Mouse (Mus musculus): ENCODE measurements at regions not wholly inside any gene's neighbourhood (a gene's known extent, or its start where the extent isn't known, plus 50 kb on each side); places are given as distances from the start of the nearest gene placed in this dataset.

DNA sequence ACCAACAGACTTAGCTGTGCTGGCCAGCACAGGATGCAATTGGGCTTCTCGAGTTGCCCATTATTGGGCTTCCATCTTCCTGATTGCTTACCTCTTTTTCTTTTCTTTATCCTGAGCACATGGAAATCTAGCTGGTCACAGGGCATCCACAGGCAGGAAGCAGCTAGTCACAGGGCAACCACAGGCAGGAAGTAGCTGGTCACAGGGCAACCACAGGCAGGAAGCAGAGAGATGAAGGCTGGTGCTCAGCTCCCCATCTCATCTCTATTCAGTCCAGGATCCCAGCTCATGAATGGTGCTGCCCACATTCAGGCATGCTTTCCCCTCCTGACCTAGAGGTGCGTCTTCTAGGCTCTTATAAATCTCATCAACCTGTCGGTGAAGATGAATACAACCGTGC, 146.8 kb upstream of the Slc35f3 start:
- no peaks in the 10 kb centered on the region for H3K27me3 ChIP-seq (ENCODE audit: control insufficient read depth, insufficient read depth, low read length)
- no peak overlapping the region for H3K4me3 ChIP-seq (ENCODE audit: low read depth, low read length)
- H3K4me2 ChIP-seq (ENCODE audit: low read depth, low read length) = no peak overlapping the region
- whole genome bisulfite sequencing = 79% methylated on average over 4 of the region's 4 CpGs
- no peak overlapping the region for H3K27ac ChIP-seq (ENCODE audit: low read depth, low read length)
- H3K36me3 ChIP-seq (ENCODE audit: control insufficient read depth, insufficient read depth, low read length) = no peaks in the 10 kb centered on the region
- no peaks in the 10 kb centered on the region for H3K4me1 ChIP-seq (ENCODE audit: control insufficient read depth, insufficient read depth, low read length)
- no peak overlapping the region for H3K9ac ChIP-seq (replicated peaks; ENCODE audit: low read depth, low read length)
- ATAC-seq (ENCODE audit: low read depth) = no peak
- no peaks in the 10 kb centered on the region for H3K9me3 ChIP-seq (ENCODE audit: control insufficient read depth, low read length)

DNA sequence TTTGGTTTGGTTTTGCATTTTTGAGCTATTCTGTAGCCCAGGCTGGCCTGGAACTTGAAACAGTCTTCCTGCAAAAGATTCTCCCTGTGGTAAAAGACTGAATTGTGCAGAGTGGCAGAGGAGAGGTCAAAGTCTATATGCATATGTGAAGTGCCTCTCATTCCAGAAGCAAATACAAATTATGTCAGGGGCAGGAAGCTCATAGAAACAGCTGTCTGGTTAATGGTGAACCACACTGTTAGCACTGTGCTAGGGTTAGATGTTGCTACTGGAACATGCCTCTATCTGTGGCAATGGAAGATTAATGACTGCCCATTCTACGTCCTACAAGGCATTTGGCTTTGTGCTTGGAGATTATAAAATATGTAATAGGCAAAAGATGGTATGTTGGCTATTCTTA, 144.4 kb upstream of the Slc35f3 start:
- WGBS = 52% methylated on average over 1 of the region's 1 CpGs
- Histone ChIP-seq H3K4me3 (ENCODE audit: low read depth, low read length) (no peak overlapping the region), H3K27ac (ENCODE audit: low read depth, low read length) (no peak overlapping the region), H3K4me2 (ENCODE audit: low read depth, low read length) (no peak overlapping the region), H3K9me3 (ENCODE audit: control insufficient read depth, low read length) (no peaks in the 10 kb centered on the region), H3K9ac (replicated peaks; ENCODE audit: low read depth, low read length) (no peak overlapping the region), H3K4me1 (ENCODE audit: control insufficient read depth, insufficient read depth, low read length) (no peaks in the 10 kb centered on the region), H3K36me3 (ENCODE audit: control insufficient read depth, insufficient read depth, low read length) (no peaks in the 10 kb centered on the region), H3K27me3 (ENCODE audit: control insufficient read depth, insufficient read depth, low read length) (no peaks in the 10 kb centered on the region)
- ATAC-seq (ENCODE audit: low read depth) = no peak

DNA sequence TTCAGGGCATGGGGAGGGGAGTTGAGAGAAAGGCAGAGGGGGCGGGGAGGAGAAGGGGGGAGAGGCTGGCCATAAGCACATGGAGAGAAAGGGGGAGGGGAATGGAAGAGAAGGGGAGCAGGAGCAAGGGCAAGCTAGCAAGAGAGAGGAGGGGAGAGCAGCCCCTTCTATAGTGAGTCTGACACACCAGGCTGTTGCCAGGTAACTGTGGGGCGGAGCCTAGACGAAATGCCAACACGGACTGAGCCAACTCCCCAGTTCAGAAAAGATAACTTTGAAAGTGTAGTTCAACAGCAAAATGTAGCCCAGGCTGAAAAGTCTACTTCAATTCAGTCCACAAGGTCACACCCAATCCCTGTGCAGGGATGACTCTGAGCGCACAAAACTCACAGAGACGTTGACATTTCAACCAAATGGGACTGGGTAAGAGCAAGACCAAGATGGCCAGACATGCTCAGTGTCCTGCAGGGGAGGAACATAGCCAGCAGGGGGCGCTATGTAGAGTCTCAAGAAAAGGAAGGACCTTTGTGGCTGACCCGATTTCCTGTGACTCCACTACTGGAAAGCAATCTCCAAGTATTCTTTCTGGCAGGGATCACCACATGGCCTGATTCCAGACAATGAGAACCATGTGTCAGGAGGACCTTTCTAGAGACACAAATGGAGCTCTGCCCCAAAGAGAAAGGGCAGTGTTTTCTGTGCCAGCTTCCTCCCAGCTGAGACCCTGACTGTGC, 140.7 kb upstream of the Slc35f3 start:
- WGBS = 73% methylated on average over 8 of the region's 8 CpGs
- Histone ChIP-seq H3K4me1 (ENCODE audit: control insufficient read depth, insufficient read depth, low read length) (no peaks in the 10 kb centered on the region), H3K36me3 (ENCODE audit: control insufficient read depth, insufficient read depth, low read length) (no peaks in the 10 kb centered on the region), H3K27ac (ENCODE audit: low read depth, low read length) (no peak overlapping the region), H3K27me3 (ENCODE audit: control insufficient read depth, insufficient read depth, low read length) (no peaks in the 10 kb centered on the region), H3K4me3 (ENCODE audit: low read depth, low read length) (no peak overlapping the region), H3K9ac (replicated peaks; ENCODE audit: low read depth, low read length) (no peak overlapping the region), H3K4me2 (ENCODE audit: low read depth, low read length) (no peak overlapping the region), H3K9me3 (ENCODE audit: control insufficient read depth, low read length) (no peaks in the 10 kb centered on the region)
- no peak for ATAC-seq (ENCODE audit: low read depth)

DNA sequence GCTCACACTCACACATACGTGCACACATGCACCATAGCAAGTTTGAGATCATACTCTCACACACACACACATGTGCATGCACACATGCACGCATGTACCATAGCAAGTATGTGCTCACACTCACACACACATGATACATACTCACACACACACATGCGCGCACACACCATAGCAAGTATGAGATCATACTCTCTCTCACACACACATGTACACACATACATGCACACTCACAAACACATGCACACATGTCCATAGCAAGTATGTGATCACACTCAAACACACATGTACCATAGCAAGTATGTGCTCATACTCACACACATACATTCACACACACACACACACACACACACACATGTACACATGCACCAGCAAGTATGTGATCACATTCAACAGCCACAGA, 138.9 kb upstream of the Slc35f3 start:
- no peaks in the 10 kb centered on the region for H3K9me3 ChIP-seq (ENCODE audit: control insufficient read depth, low read length)
- H3K27me3 ChIP-seq (ENCODE audit: control insufficient read depth, insufficient read depth, low read length) = no peaks in the 10 kb centered on the region
- no peak overlapping the region for H3K4me3 ChIP-seq (ENCODE audit: low read depth, low read length)
- H3K4me2 ChIP-seq (ENCODE audit: low read depth, low read length) = no peak overlapping the region
- 95% methylated on average over 4 of the region's 4 CpGs for WGBS
- no peak overlapping the region for H3K9ac ChIP-seq (replicated peaks; ENCODE audit: low read depth, low read length)
- no peaks in the 10 kb centered on the region for H3K36me3 ChIP-seq (ENCODE audit: control insufficient read depth, insufficient read depth, low read length)
- ATAC-seq (ENCODE audit: low read depth) = no peak
- H3K4me1 ChIP-seq (ENCODE audit: control insufficient read depth, insufficient read depth, low read length) = no peaks in the 10 kb centered on the region
- no peak overlapping the region for H3K27ac ChIP-seq (ENCODE audit: low read depth, low read length)

DNA sequence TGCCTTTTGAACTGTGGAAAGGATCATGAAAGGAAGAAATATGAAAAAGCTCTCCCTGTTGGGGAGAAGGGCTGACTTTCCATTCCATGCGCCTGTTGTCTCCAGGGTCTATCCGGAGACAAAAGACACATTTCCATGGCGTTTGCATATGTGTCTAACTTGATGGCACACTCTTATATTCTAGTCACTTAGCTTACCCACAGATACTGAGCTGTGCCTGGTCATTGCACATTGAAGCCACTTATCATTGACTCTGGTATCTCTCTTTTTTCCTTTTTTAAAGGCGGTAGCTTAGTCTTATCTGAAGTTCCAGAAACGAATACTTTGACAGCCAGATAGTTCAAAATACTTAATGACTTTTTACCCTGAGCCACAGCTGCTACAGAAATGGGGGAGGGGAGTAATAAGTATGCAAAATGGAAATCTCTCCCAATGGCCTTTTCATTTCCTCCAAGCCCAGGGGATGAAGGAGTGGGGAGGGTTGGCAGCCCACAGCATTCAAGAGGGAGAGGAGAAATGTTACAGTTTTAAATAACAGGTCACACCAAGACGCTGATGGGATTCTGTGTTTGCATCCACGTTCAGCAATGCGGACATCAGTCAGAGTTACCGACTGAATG, 137.9 kb upstream of the Slc35f3 start:
- WGBS = 41% methylated on average over 9 of the region's 9 CpGs
- Histone ChIP-seq H3K4me1 (ENCODE audit: control insufficient read depth, insufficient read depth, low read length) (peaks cover 1% of the 10 kb centered on the region), H3K9ac (replicated peaks; ENCODE audit: low read depth, low read length) (no peak overlapping the region), H3K36me3 (ENCODE audit: control insufficient read depth, insufficient read depth, low read length) (no peaks in the 10 kb centered on the region), H3K27ac (ENCODE audit: low read depth, low read length) (no peak overlapping the region), H3K9me3 (ENCODE audit: control insufficient read depth, low read length) (no peaks in the 10 kb centered on the region), H3K27me3 (ENCODE audit: control insufficient read depth, insufficient read depth, low read length) (no peaks in the 10 kb centered on the region), H3K4me2 (ENCODE audit: low read depth, low read length) (no peak overlapping the region), H3K4me3 (ENCODE audit: low read depth, low read length) (no peak overlapping the region)
- no peak for ATAC-seq (ENCODE audit: low read depth)

DNA sequence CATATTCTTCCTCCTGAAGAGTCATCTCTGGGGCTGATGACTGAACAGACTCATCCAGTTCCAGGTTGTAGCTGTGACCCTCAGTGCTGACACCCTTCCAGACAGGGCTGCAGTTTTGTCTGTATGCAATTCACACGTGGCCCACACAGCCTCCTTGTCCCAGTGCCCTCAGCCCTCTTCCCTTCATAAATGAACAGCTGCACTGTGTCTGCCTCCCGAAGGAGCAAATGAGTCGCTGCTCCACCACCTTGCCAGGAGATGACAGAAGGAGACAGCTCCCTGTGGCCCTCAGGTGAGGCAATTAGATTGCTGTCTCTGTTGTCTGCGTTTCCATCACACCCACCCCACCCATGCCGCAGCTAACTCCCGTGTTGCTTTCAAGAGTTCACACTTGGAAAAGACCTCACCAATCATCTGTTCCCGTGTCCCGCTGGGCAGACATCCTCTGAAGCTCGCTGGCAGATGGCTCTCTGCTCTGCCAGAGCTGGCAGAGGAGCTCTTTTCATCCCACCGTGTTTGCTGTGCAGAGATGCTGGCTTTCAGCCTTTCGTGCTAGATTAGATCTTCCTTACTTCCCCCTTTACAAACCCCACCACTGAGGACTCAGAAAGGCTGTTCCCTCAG, 135.5 kb upstream of the Slc35f3 start:
- Histone ChIP-seq H3K27ac (ENCODE audit: low read depth, low read length) (no peak overlapping the region), H3K27me3 (ENCODE audit: control insufficient read depth, insufficient read depth, low read length) (no peaks in the 10 kb centered on the region), H3K4me2 (ENCODE audit: low read depth, low read length) (no peak overlapping the region), H3K9me3 (ENCODE audit: control insufficient read depth, low read length) (no peaks in the 10 kb centered on the region), H3K4me1 (ENCODE audit: control insufficient read depth, insufficient read depth, low read length) (peaks cover 8% of the 10 kb centered on the region), H3K9ac (replicated peaks; ENCODE audit: low read depth, low read length) (no peak overlapping the region), H3K36me3 (ENCODE audit: control insufficient read depth, insufficient read depth, low read length) (no peaks in the 10 kb centered on the region), H3K4me3 (ENCODE audit: low read depth, low read length) (no peak overlapping the region)
- no peak for ATAC-seq (ENCODE audit: low read depth)
- 36% methylated on average over 11 of the region's 11 CpGs for WGBS

DNA sequence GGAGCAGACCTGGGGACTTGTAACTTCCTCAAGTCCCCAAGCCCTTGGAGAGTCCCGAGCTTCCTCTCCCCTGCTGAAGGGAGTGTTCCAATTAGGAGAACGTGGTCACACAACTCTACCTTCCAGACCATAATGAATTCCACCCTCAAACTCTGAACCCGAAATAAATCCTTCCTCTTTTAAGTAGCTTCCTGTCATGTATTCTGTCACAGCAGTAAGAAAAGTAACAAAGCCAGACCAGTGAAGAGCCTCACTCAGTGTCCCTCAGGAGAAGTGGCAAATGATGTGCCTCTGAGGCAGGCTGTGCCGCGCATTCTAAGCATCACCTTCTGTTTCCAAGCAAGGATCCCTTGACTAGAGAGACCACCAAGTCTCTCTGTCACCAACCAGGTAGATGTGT, 134.4 kb upstream of the Slc35f3 start:
- H3K4me2 ChIP-seq (ENCODE audit: low read depth, low read length) = no peak overlapping the region
- H3K9me3 ChIP-seq (ENCODE audit: control insufficient read depth, low read length) = no peaks in the 10 kb centered on the region
- H3K27me3 ChIP-seq (ENCODE audit: control insufficient read depth, insufficient read depth, low read length) = no peaks in the 10 kb centered on the region
- no peak overlapping the region for H3K9ac ChIP-seq (replicated peaks; ENCODE audit: low read depth, low read length)
- H3K4me3 ChIP-seq (ENCODE audit: low read depth, low read length) = no peak overlapping the region
- ATAC-seq (ENCODE audit: low read depth) = no peak
- H3K27ac ChIP-seq (ENCODE audit: low read depth, low read length) = no peak overlapping the region
- no peaks in the 10 kb centered on the region for H3K36me3 ChIP-seq (ENCODE audit: control insufficient read depth, insufficient read depth, low read length)
- WGBS = 73% methylated on average over 5 of the region's 5 CpGs
- H3K4me1 ChIP-seq (ENCODE audit: control insufficient read depth, insufficient read depth, low read length) = peaks cover 8% of the 10 kb centered on the region

DNA sequence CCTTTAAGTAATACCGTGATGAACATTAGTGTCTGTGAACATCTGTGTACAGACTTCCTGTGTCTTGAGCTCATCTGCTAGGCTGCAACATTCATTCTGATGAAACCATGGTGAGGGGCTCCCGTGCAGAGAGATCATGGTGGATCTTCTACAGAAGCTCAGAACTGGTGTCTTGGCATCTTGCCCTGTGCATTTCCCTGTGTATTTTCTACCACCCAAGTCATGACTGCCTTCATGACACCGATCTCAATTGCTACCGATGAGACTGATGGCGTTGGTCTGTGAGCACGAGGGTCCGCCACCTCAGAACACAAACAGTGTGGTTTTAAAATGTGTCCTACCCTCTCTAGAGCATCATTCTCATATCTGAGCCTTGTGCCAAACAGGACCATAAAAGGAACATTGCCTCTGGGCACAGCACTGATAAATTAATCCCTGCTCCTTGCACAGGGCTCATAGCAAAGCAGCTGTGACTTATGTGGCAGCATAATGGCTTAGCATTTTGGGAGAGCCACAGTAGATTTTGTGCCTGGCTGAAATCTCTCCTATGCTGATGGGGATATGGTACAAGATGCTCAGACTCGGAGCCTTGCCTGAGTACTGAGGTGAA, 132.8 kb upstream of the Slc35f3 start:
- WGBS = 39% methylated on average over 8 of the region's 8 CpGs
- no peak overlapping the region for H3K4me3 ChIP-seq (ENCODE audit: low read depth, low read length)
- H3K9me3 ChIP-seq (ENCODE audit: control insufficient read depth, low read length) = no peaks in the 10 kb centered on the region
- H3K36me3 ChIP-seq (ENCODE audit: control insufficient read depth, insufficient read depth, low read length) = no peaks in the 10 kb centered on the region
- H3K9ac ChIP-seq (replicated peaks; ENCODE audit: low read depth, low read length) = no peak overlapping the region
- H3K27me3 ChIP-seq (ENCODE audit: control insufficient read depth, insufficient read depth, low read length) = no peaks in the 10 kb centered on the region
- peaks cover 8% of the 10 kb centered on the region for H3K4me1 ChIP-seq (ENCODE audit: control insufficient read depth, insufficient read depth, low read length)
- ATAC-seq (ENCODE audit: low read depth) = peak; percentile 76
- peak overlapping the region; percentile 63 for H3K27ac ChIP-seq (ENCODE audit: low read depth, low read length)
- no peak overlapping the region for H3K4me2 ChIP-seq (ENCODE audit: low read depth, low read length)

DNA sequence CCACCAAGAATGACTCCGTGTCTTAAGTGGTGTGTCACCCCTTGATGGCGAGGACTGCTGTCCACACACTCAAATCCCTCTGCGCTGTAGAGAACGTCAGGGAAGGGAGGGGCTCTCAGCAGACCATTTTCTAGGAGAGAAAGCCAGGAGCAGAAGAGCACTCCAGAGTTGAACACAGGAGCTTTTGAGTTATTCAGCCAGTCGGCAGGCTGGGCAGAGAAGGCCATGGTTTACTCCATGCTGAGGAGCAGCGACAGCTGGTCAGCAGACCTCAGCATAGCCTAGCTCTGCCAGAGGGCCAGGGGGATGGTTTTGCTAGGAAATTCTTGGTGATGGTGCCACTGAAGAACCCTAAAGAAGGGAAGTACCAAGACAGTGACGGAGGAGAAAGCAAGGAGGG, 132.0 kb upstream of the Slc35f3 start:
- H3K36me3 ChIP-seq (ENCODE audit: control insufficient read depth, insufficient read depth, low read length) = no peaks in the 10 kb centered on the region
- H3K9ac ChIP-seq (replicated peaks; ENCODE audit: low read depth, low read length) = no peak overlapping the region
- H3K4me1 ChIP-seq (ENCODE audit: control insufficient read depth, insufficient read depth, low read length) = peaks cover 8% of the 10 kb centered on the region
- H3K4me2 ChIP-seq (ENCODE audit: low read depth, low read length) = no peak overlapping the region
- H3K9me3 ChIP-seq (ENCODE audit: control insufficient read depth, low read length) = no peaks in the 10 kb centered on the region
- H3K4me3 ChIP-seq (ENCODE audit: low read depth, low read length) = no peak overlapping the region
- no peak overlapping the region for H3K27ac ChIP-seq (ENCODE audit: low read depth, low read length)
- WGBS = 76% methylated on average over 7 of the region's 7 CpGs
- 0 out of 2 replicates have a peak, but pooled peaks have one; percentile 6 for ATAC-seq (ENCODE audit: low read depth)
- H3K27me3 ChIP-seq (ENCODE audit: control insufficient read depth, insufficient read depth, low read length) = no peaks in the 10 kb centered on the region

All from neural tube, embryonic 14.5 days (tissue).